Mouse (Mus musculus): ENCODE measurements around the gene Jmjd8.

GRCm38 (mm10) chr17:25809606-25810340 is 18.9 kb upstream of the Jmjd8 start:
- TF ChIP-seq CTCF (IDR thresholded peaks at IDR 0.05; ENCODE audit: extremely low read depth, insufficient read length, insufficient replicate concordance, low read depth, low read length) (no peak), POLR2A (IDR thresholded peaks at IDR 0.05; ENCODE audit: low read depth, low read length) (no peak)

Measured in small intestine, adult 2 months (tissue).